Mouse (Mus musculus): Measurements from ENCODE around the gene Dennd4c.

GRCm38 (mm10) chr4:86852813-86853590 lies 104.6 kb downstream of the Dennd4c start:
- no peak for TF ChIP-seq FOSL1 (IDR thresholded peaks at IDR 0.05; ENCODE audit: insufficient read depth, low read length, poor library complexity, severe bottlenecking)
- no peak for TF ChIP-seq CTCF (IDR thresholded peaks at IDR 0.05; ENCODE audit: control insufficient read depth, insufficient read depth, insufficient read length)
